Mouse (Mus musculus) ES-E14 (cell line): ENCODE results near the gene Il18bp. TPM values are rescaled to one million over a fixed set of nuclear protein-coding genes. Genes with fewer than 3 reads are reported as not detected.

Source experiments
- DNase-seq: peaks from one replicate; pipeline ENCODE4 v3.0.0-alpha.2; 2013; ENCODE audit warnings: low read depth, low spot score
- H3K27ac ChIP-seq: 2 replicates; pipeline ENCODE4 v1.5.1; 2012; ENCODE audit warnings: low read depth, mild to moderate bottlenecking, low read length, moderate library complexity, mixed read lengths; ENCODE audit not compliant: poor library complexity, insufficient read depth, severe bottlenecking
- H3K36me3 ChIP-seq: 2 replicates; pipeline ENCODE4 v1.6.1; 2012; ENCODE audit warnings: mild to moderate bottlenecking, low read length, moderate library complexity, mixed read lengths; ENCODE audit not compliant: control insufficient read depth, poor library complexity, insufficient read depth, severe bottlenecking
- H3K4me1 ChIP-seq, 2 experiments: fragments of 150-350 bp in 1 of 2; sonication (generic) in 1 of 2; 2 replicates each; pipeline ENCODE4 v1.6.1; 2012; ENCODE audit warnings: low read length in 2 of 2, mild to moderate bottlenecking in 1 of 2, mixed read lengths in 1 of 2; ENCODE audit not compliant: control insufficient read depth in 2 of 2, insufficient read depth in 2 of 2, poor library complexity in 1 of 2
- H3K4me3 ChIP-seq, 2 experiments: fragments of 150-350 bp in 1 of 2; sonication (generic) in 1 of 2; 2 replicates each; pipeline ENCODE4 v1.5.1; 2012; ENCODE audit warnings: low read length in 2 of 2, low read depth in 1 of 2, mild to moderate bottlenecking in 1 of 2, mixed read lengths in 1 of 2; ENCODE audit not compliant: insufficient read depth in 1 of 2, poor library complexity in 1 of 2, severe bottlenecking in 1 of 2
- H3K9ac ChIP-seq: 2 replicates; pipeline ENCODE4 v1.6.1; 2012; ENCODE audit warnings: low read depth, mild to moderate bottlenecking, low read length, mixed read lengths; ENCODE audit not compliant: poor library complexity, insufficient read depth, severe bottlenecking
- H3K9me3 ChIP-seq: fragments of 150-350 bp; sonication (generic); 2 replicates; pipeline ENCODE4 v1.6.1; 2012; ENCODE audit warnings: low read depth, mild to moderate bottlenecking, low read length; ENCODE audit not compliant: control insufficient read depth, insufficient read depth
- CHD2 ChIP-seq: IDR thresholded peaks from 2 replicates; pipeline ENCODE4 v1.6.1; 2014; ENCODE audit warnings: mild to moderate bottlenecking, low read depth, low read length, inconsistent platforms
- HCFC1 ChIP-seq: IDR thresholded peaks from 2 replicates; pipeline ENCODE4 v1.6.1; 2012; ENCODE audit warnings: low read length, inconsistent platforms, borderline replicate concordance; ENCODE audit not compliant: insufficient read depth
- MAFK ChIP-seq: IDR thresholded peaks from 2 replicates; pipeline ENCODE4 v1.6.1; 2014; ENCODE audit warnings: mild to moderate bottlenecking, low read depth, low read length, inconsistent platforms; ENCODE audit not compliant: insufficient read depth
- ZC3H11A ChIP-seq: IDR thresholded peaks from 2 replicates; pipeline ENCODE4 v1.6.1; 2012; ENCODE audit warnings: low read depth, mild to moderate bottlenecking, inconsistent platforms, low read length, borderline replicate concordance
- ZNF384 ChIP-seq: IDR thresholded peaks from 2 replicates; pipeline ENCODE4 v1.6.1; 2012; ENCODE audit warnings: low read depth, low read length, inconsistent platforms
- in situ Hi-C, 2 experiments: fragments of 600-800 bp; cut with MboI; formaldehyde crosslinking; loops; one replicate each; pipeline ENCODE4 v1.15.1; 2025; ENCODE audit warnings: low sequenced_read_pairs in 2 of 2, inconsistent platforms in 1 of 2; ENCODE audit not compliant: unreplicated experiment in 2 of 2
- total RNA-seq: library from RNA; depleted of rRNA; stranded (reverse); fragments of 300-350 nt; gene quantifications from 2 replicates; pipeline ENCODE4 v1.2.3, GENCODE M21; 2012

Il18bp gene
- total RNA-seq, 1 experiment: 11.0 TPM

DNA sequence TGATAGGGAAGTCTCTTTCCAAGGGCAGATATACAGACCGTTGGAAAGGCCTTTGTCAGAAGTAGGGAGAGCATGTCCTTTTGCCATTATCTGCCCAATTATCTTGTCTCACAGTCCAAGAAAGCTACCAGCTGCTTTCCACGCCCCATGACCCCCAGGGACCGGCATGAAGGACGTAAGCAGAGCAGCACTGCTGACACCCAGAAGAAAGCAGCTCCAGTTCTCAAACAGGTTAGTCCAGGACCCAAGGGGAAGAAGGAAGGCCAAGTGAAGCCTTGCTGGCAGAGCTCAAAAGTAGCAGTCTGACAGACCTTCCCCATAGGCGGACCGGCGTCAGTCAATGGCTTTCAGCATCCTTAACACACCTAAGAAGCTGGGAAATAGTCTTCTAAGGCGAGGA lies 5.1 kb downstream of the Il18bp start:
- Histone ChIP-seq H3K9ac (no peak overlapping the region), H3K27ac (no peak overlapping the region), H3K36me3 (peaks cover 76% of the 10 kb centered on the region), H3K4me3 (no peak overlapping the region), H3K9me3 (no peaks in the 10 kb centered on the region), H3K4me1 (no peaks in the 10 kb centered on the region)
- TF ChIP-seq HCFC1 (no peak), CHD2 (no peak), MAFK (no peak), ZNF384 (no peak), ZC3H11A (no peak)
- DNase-seq: no peak
- in situ Hi-C loops: no loop called here

DNA sequence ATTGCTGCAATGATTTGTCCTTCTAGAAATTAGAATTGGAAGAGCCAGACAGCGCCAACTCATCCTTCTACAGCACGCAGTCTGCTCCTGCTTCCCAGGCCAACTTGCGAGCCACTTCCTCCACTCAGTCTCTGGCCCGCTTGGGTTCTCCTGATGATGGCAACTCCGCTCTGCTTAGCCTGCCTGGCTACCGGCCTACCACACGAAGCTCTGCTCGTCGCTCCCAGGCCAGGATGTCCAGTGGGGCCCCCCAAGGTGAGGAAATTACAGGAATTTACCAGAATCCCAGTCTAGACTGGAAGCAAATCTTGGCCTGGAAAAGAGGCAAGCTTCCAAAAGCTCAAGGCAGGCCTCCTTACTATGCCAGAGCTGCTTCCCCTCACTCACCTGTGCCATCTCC lies 6.6 kb downstream of the Il18bp start:
- H3K4me3 ChIP-seq: no peak overlapping the region
- in situ Hi-C loops: no loop called here
- no peak for TF ChIP-seq CHD2
- no peak for TF ChIP-seq ZNF384
- no peak for TF ChIP-seq ZC3H11A
- TF ChIP-seq HCFC1: no peak
- TF ChIP-seq MAFK: no peak
- no peaks in the 10 kb centered on the region for H3K4me1 ChIP-seq
- H3K27ac ChIP-seq: no peak overlapping the region
- no peak overlapping the region for H3K9ac ChIP-seq
- H3K9me3 ChIP-seq: no peaks in the 10 kb centered on the region
- peaks cover 70% of the 10 kb centered on the region for H3K36me3 ChIP-seq
- no peak for DNase-seq

DNA sequence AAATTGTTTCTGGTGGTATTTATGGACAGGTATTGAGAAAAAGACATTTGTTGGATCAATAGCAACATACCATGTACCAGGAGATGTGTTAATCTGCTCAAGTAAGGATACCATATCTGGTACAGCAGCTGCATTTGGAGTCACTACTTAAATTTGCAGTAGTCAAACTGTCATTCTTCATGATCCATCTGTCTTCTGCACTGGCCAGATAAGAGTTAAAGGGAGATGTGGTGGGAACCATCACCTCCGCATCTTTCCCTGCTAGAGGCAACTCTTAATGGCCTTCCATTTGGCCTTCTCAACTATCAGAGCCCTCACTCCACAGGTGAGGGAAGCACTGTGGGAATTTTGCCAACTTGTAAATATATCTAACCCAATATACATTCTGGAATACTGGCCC lies 12.0 kb downstream of the Il18bp start:
- Histone ChIP-seq H3K9me3 (no peaks in the 10 kb centered on the region), H3K4me3 (no peak overlapping the region), H3K4me1 (peaks cover 0 to under 1% of the 10 kb centered on the region in 2 experiments; a peak in 1 of 4 replicates), H3K9ac (no peak overlapping the region), H3K27ac (no peak overlapping the region), H3K36me3 (peaks cover 47% of the 10 kb centered on the region)
- in situ Hi-C loops: no loop called here
- no peak for DNase-seq
- TF ChIP-seq ZC3H11A (no peak), ZNF384 (no peak), MAFK (no peak), CHD2 (no peak), HCFC1 (no peak)

DNA sequence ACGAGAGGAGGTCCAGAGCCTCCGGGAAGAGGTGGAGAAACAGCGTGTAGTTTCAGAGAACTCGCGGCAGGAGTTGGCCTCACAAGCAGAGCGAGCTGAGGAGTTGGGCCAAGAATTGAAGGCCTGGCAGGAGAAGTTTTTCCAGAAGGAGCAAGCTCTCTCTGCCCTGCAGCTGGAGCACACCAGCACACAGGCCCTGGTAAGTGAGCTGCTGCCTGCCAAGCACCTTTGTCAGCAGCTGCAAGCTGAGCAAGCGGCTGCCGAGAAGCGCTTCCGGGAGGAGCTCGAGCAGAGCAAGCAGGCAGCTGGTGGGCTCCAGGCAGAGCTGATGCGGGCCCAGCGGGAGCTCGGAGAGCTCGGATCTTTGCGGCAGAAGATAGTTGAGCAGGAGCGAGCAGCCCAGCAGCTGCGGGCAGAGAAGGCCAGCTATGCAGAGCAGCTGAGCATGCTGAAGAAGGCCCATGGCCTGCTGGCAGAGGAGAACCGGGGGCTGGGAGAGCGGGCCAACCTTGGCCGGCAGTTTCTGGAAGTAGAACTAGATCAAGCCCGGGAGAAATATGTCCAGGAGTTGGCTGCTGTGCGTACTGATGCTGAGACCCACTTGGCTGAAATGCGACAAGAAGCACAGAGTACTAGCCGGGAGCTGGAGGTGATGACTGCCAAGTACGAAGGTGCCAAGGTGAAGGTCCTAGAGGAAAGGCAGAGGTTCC lies 17.4 kb downstream of the Il18bp start:
- DNase-seq: no peak
- Histone ChIP-seq H3K36me3 (peaks cover 58% of the 10 kb centered on the region), H3K27ac (no peak overlapping the region; the same call in 1 of the 2 replicates), H3K9ac (peak overlapping the region; percentile 35; the same call in 1 of the 2 replicates), H3K4me1 (peaks cover 0 to 8% of the 10 kb centered on the region in 2 experiments; a peak in 1 of 4 replicates), H3K4me3 (no peak overlapping the region), H3K9me3 (no peaks in the 10 kb centered on the region)
- TF ChIP-seq CHD2 (no peak), ZNF384 (no peak), HCFC1 (no peak), MAFK (no peak), ZC3H11A (no peak; the same call in 1 of the 2 replicates)
- in situ Hi-C loops: no loop called here
